Mouse (Mus musculus) MEL (cell line): ENCODE measurements at regions not wholly inside any gene's neighbourhood (a gene's known extent, or its start where the extent isn't known, plus 50 kb on each side); places are given as distances from the start of the nearest gene placed in this dataset.

Experiments used
- CHD2 ChIP-seq: IDR thresholded peaks from 2 replicates; pipeline ENCODE4 v1.6.1; 2011; ENCODE audit warnings: low read length, improper control_type of control experiment
- CTCF ChIP-seq, 3 experiments: IDR thresholded peaks in 2 of 3; conservative IDR thresholded peaks in 1 of 3; 2 replicates each; pipeline ENCODE4 v1.5.1; 2011 to 2012; ENCODE audit warnings: low read length in 3 of 3, low read depth in 2 of 3, mild to moderate bottlenecking in 2 of 3, improper control_type of control experiment in 1 of 3, inconsistent platforms in 1 of 3, mixed read lengths in 1 of 3, moderate library complexity in 1 of 3; ENCODE audit not compliant: control insufficient read depth in 1 of 3, insufficient read depth in 1 of 3, poor library complexity in 1 of 3, severe bottlenecking in 1 of 3
- ELF1 ChIP-seq: IDR thresholded peaks from 2 replicates; pipeline ENCODE4 v1.6.1; 2014; ENCODE audit warnings: low read depth, mild to moderate bottlenecking, inconsistent platforms, low read length, improper control_type of control experiment, moderate library complexity
- EP300 ChIP-seq, 2 experiments: IDR thresholded peaks; 2 replicates each; pipeline ENCODE4 v1.6.1; 2011; ENCODE audit warnings: improper control_type of control experiment in 2 of 2, low read length in 2 of 2, low read depth in 1 of 2, mild to moderate bottlenecking in 1 of 2
- JUND ChIP-seq: IDR thresholded peaks from 2 replicates; pipeline ENCODE4 v1.6.1; 2011; ENCODE audit warnings: low read depth, mild to moderate bottlenecking, improper control_type of control experiment, low read length
- MAFK ChIP-seq: IDR thresholded peaks from 2 replicates; pipeline ENCODE4 v1.6.1; 2011; ENCODE audit warnings: low read depth, mild to moderate bottlenecking, low read length, improper control_type of control experiment, borderline replicate concordance
- MAZ ChIP-seq: IDR thresholded peaks from 2 replicates; pipeline ENCODE4 v1.6.1; 2012; ENCODE audit warnings: low read depth, mild to moderate bottlenecking, inconsistent platforms, low read length, improper control_type of control experiment
- POLR2A ChIP-seq, 2 experiments: IDR thresholded peaks; 2 replicates each; pipeline ENCODE4 v1.6.1; 2011 to 2012; ENCODE audit warnings: low read length in 2 of 2, mild to moderate bottlenecking in 2 of 2, control low read depth in 1 of 2, improper control_type of control experiment in 1 of 2, low read depth in 1 of 2, moderate library complexity in 1 of 2; ENCODE audit not compliant: control insufficient read depth in 1 of 2, insufficient read depth in 1 of 2, poor library complexity in 1 of 2
- SIN3A ChIP-seq: IDR thresholded peaks from 2 replicates; pipeline ENCODE4 v1.6.1; 2012; ENCODE audit warnings: low read length, improper control_type of control experiment, inconsistent platforms
- SMC3 ChIP-seq: IDR thresholded peaks from 2 replicates; pipeline ENCODE4 v1.6.1; 2011; ENCODE audit warnings: low read depth, low read length, improper control_type of control experiment
- USF1 ChIP-seq: IDR thresholded peaks from 2 replicates; pipeline ENCODE4 v1.6.1; 2014; ENCODE audit warnings: low read depth, mild to moderate bottlenecking, inconsistent platforms, low read length, improper control_type of control experiment, moderate library complexity
- ZNF384 ChIP-seq: IDR thresholded peaks from 2 replicates; pipeline ENCODE4 v1.6.1; 2012; ENCODE audit warnings: low read depth, mild to moderate bottlenecking, inconsistent platforms, low read length, improper control_type of control experiment

DNA sequence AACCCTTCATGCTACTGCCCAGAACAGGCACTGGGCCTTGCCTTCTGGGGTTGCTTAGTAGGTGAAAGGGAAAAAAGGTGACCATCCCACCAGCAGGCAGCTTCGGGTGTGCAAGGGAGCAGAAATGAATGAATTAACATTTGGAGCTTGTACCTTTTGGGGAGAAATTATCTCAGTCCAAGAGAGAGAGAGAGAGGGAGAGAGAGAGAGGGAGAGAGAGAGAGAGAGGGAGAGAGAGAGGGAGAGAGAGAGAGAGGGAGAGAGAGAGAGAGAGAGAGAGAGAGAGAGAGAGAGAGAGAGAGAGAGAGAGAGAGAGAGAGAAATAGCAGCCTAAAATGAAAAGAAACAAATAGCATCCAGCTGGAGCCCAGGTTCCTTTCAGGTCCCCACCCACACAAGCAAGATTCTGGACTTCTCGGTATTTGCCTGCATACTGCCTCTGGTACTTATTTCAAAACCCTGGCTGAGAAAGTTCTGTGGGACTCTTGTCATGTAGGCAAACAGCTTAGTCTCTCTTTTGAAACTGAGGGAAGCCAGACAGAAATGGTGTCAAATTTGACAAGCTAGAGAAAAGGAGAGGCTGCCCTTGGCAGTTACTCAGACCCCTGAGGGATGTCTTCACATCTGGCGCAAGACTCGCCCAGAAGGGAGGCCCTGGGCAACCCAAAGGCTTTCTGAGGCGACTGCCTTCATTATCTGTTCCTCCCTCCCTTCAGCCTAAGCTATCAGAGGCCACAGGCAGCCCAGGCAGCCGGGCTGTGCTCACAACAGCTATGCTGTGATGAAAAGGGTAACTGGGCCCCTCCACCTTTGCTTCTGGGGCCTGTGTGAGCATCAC, 222.5 kb downstream of the Pik3r1 start:
- TF ChIP-seq EP300 (IDR thresholded peaks at IDR 0.05; ENCODE audit: low read depth in 1 of 2, low read length in 2 of 2) (peak; percentile 60 to 87), MAFK (no peak), POLR2A (IDR thresholded peaks at IDR 0.05; ENCODE audit: control insufficient read depth in 1 of 2, insufficient read depth in 1 of 2, low read depth in 1 of 2, low read length in 2 of 2, poor library complexity in 1 of 2) (no peak), JUND (peak; percentile 96), CHD2 (no peak), CTCF (IDR thresholded peaks at IDR 0.05 in 2 of 3, conservative IDR thresholded peaks at IDR 0.05 in 1 of 3; ENCODE audit: control insufficient read depth in 1 of 3, insufficient read depth in 1 of 3, low read depth in 2 of 3, low read length in 3 of 3, poor library complexity in 1 of 3, severe bottlenecking in 1 of 3) (no peak), MAZ (no peak), ZNF384 (no peak), SIN3A (no peak), USF1 (no peak), ELF1 (no peak), SMC3 (no peak)
